Mouse (Mus musculus) midbrain, embryonic 11.5 days (tissue): ENCODE measurements at regions not wholly inside any gene's neighbourhood (a gene's known extent, or its start where the extent isn't known, plus 50 kb on each side); places are given as distances from the start of the nearest gene placed in this dataset.

ENCODE experiments used
- ATAC-seq: fragments of 200-750 bp; cut with Nextera tagmentation; 2 replicates; pipeline ENCODE4 v1.8.0; 2017; ENCODE audit warnings: moderate TSS enrichment, moderate library complexity; ENCODE audit not compliant: low FRiP score
- DNase-seq: peaks from one replicate; pipeline ENCODE4 v3.0.0; 2015; ENCODE audit warnings: low spot score; ENCODE audit errors: missing footprints
- H3K27ac ChIP-seq: fragments of 300-500 bp; sonication (generic); 2 replicates; pipeline ENCODE4 v1.5.1; 2014; ENCODE audit warnings: low read depth, low read length
- H3K27me3 ChIP-seq: fragments of 300-500 bp; sonication (generic); 2 replicates; pipeline ENCODE4 v1.6.1; 2014; ENCODE audit warnings: mild to moderate bottlenecking, low read length, moderate library complexity, mixed read lengths; ENCODE audit not compliant: control insufficient read depth, insufficient read depth
- H3K36me3 ChIP-seq: fragments of 300-500 bp; sonication (generic); 2 replicates; pipeline ENCODE4 v1.6.1; 2014; ENCODE audit warnings: mild to moderate bottlenecking, low read length, moderate library complexity, mixed read lengths; ENCODE audit not compliant: control insufficient read depth, insufficient read depth
- H3K4me1 ChIP-seq: fragments of 300-500 bp; sonication (generic); 2 replicates; pipeline ENCODE4 v1.6.1; 2014; ENCODE audit warnings: low read length; ENCODE audit not compliant: control insufficient read depth, insufficient read depth
- H3K4me2 ChIP-seq: fragments of 300-500 bp; sonication (generic); 2 replicates; pipeline ENCODE4 v1.6.1; 2014; ENCODE audit warnings: mild to moderate bottlenecking, moderate library complexity
- H3K4me3 ChIP-seq: fragments of 300-500 bp; sonication (generic); 2 replicates; pipeline ENCODE4 v1.5.1; 2014; ENCODE audit warnings: low read depth, low read length
- H3K9ac ChIP-seq: fragments of 300-500 bp; sonication (generic); 2 replicates; pipeline ENCODE4 v1.6.1; 2014; ENCODE audit warnings: low read length
- H3K9me3 ChIP-seq: fragments of 300-500 bp; sonication (generic); 2 replicates; pipeline ENCODE4 v1.6.1; 2016; ENCODE audit warnings: low read length; ENCODE audit not compliant: control insufficient read depth
- WGBS: fragments of 180-500 bp; shearing (Covaris S2); extraction: QIAGEN DNeasy Blood & Tissue Kit; methylation state at CpG from one replicate; pipeline ENCODE4 v1.1.7; 2014; 5-methylcytosine and 5-hydroxymethylcytosine counted together

DNA sequence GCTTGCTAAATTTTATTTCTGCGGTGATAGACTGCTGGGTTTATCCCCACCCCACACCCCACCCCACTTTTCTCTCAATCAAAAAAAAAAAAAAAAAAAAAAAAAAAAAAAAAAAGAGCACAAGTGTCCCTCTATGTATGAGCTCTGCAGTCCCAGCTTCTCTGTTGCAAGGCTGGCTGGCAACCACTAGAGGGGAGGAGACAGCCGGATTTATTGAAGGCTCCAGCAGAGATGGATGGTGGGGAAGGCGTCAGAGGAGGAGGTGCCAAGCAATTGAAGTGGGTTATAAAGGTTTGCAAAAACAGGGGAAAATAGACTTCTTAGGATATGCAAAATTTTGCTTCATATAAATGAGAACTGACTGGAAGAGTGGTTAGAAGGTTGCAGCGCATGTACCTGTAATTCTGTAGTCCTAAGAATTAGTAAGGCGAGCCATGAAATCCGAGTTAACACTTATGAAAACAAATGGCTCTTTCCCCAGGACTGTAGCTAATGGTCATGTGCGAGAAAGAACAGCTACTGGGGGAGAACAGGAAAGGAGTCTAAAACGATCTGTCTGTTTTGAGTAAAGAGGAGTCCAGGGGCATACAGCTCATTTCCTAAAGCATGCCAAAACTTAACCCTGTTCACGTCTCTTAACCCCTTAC, 885.1 kb upstream of the Pou3f3 start:
- Histone ChIP-seq H3K4me1 (peaks cover 35% of the 10 kb centered on the region), H3K4me2 (peak overlapping the region; percentile 28), H3K36me3 (no peaks in the 10 kb centered on the region), H3K27me3 (no peaks in the 10 kb centered on the region), H3K9ac (peak overlapping the region; percentile 24; the same call in 1 of the 2 replicates), H3K4me3 (no peak overlapping the region), H3K27ac (no peak overlapping the region; the same call in 1 of the 2 replicates), H3K9me3 (no peaks in the 10 kb centered on the region)
- WGBS: 13% methylated on average over 9 of the region's 9 CpGs
- peak; percentile 74 for ATAC-seq
- DNase-seq: peak; percentile 97

DNA sequence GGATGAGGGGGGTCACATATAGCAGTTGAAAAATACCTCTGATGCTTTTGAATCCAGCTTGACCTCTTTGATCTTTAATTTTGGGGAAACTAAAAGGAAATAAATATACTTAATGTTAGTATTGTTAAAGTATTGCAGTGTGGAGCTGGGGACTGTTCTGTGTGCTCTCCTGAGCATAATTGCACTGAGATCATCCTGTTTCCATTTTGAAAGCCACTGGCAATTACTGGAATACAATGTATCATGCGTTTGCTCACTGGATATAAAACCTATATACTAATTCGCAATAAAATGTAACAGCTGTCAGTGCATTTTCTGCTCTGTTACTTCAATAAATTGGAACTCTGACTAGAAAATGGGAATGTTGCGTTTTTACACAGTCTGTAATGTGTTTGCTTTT, 884.4 kb upstream of the Pou3f3 start:
- no peak overlapping the region; the same call in 1 of the 2 replicates for H3K9ac ChIP-seq
- peak; percentile 23 for DNase-seq
- no peak overlapping the region for H3K4me3 ChIP-seq

DNA sequence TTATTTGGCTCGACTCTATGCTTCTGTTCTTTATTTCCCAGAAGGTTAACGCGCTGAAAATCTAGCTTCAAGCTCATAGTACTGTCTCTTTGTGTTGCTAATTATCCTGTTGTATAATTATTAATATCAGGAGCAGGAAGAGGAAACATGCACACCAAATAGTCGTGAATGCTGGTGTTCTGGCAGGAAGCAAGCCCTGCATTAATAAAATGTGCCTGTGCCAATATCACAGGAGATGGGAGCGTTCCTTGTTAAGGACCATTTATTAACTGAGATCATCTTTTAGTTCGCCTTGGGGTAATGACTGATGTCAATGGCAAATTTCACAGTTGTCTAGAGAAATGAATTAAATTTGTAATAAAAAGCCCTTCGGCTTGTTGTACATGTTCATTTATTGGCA, 883.5 kb upstream of the Pou3f3 start:
- Histone ChIP-seq H3K4me1 (peaks cover 35% of the 10 kb centered on the region), H3K4me2 (no peak overlapping the region), H3K27ac (no peak overlapping the region), H3K36me3 (no peaks in the 10 kb centered on the region), H3K9ac (no peak overlapping the region), H3K27me3 (no peaks in the 10 kb centered on the region), H3K9me3 (no peaks in the 10 kb centered on the region), H3K4me3 (no peak overlapping the region)
- DNase-seq (peak; percentile 71), ATAC-seq (no peak)
- 54% methylated on average over 7 of the region's 7 CpGs for WGBS

More for the DNA sequence above, 884.4 kb upstream of the Pou3f3 start:
- no peaks in the 10 kb centered on the region for H3K27me3 ChIP-seq
- H3K4me1 ChIP-seq: peaks cover 35% of the 10 kb centered on the region
- H3K4me2 ChIP-seq: peak overlapping the region; percentile 28; the same call in 1 of the 2 replicates
- no peak for ATAC-seq
- no peaks in the 10 kb centered on the region for H3K36me3 ChIP-seq
- H3K9me3 ChIP-seq: no peaks in the 10 kb centered on the region
- no peak overlapping the region; the same call in 1 of the 2 replicates for H3K27ac ChIP-seq
- 86% methylated on average over 3 of the region's 3 CpGs for WGBS

DNA sequence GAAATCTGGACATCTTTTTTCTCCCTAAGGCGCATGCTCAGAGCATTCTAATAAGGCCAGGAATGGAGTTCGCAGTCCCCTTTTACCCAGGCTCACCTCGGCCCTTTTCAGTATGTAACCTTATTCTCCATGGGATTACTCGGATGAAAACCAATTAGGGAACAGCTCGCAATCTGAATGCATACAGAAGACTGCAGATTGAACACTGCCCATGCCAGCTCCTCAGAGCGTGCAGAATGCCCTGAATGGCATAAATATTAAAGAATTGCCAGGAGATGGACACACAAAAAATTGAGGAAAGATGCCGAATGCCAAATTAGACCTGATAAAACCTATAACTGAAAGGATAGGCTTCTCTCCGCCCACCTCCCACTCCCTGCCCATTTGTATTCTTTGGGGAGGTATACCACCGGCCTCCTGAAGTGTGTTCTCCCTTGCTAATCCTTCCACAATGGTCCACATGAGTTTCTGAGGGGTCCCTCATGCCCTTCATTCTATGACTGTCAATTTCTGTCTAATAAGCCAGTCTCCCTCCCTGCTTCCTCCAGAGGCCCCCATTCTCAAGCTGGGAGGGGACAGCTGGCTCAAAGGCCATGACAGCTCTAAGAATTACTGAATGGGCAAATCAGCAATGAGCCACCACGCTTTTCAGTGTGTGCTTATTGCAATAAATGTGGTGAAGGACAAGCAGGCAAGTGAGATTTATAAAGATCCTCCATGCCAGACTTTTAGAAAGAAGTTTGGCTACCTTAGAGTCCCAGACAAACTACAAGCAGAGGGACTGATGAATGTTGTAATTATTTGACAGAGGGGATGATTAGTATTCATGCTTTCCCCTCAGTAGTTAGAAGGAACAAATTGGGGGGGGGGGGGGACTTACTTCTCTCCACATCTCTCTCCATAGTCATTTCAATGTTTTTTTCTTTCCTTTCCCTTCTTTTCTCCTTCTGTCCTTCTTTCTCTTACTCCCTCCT, 881.2 kb upstream of the Pou3f3 start:
- Histone ChIP-seq H3K9ac (no peak overlapping the region), H3K4me2 (peak overlapping the region; percentile 23), H3K27me3 (no peaks in the 10 kb centered on the region), H3K4me3 (no peak overlapping the region), H3K27ac (peak overlapping the region; percentile 68), H3K4me1 (peaks cover 32% of the 10 kb centered on the region), H3K9me3 (no peaks in the 10 kb centered on the region), H3K36me3 (no peaks in the 10 kb centered on the region)
- DNase-seq (peak; percentile 94), ATAC-seq (peak; percentile 93)
- 18% methylated on average over 10 of the region's 10 CpGs for WGBS

DNA sequence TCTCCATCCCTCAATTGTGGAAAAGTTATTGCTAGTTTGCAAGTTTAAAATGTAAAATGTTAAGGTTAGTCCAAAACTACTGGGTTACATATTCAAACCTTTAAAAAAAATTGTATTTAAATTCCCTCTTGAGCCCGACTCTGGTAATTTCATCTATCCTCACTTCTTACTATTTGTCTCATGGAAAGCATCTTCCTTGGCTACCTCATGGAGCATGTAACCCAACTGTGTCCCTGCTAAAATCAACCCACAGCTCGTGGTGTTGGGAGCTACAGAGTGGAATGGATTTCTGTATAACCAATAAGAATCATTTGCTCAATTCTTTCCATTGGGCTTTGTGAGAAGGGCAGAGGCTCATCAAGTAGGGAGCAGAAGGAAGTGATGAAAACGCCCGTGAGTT, 880.5 kb upstream of the Pou3f3 start:
- WGBS: 84% methylated on average over 4 of the region's 4 CpGs
- Histone ChIP-seq H3K9ac (no peak overlapping the region), H3K9me3 (no peaks in the 10 kb centered on the region), H3K4me1 (peaks cover 29% of the 10 kb centered on the region), H3K36me3 (no peaks in the 10 kb centered on the region), H3K4me2 (no peak overlapping the region), H3K27me3 (no peaks in the 10 kb centered on the region), H3K27ac (no peak overlapping the region), H3K4me3 (no peak overlapping the region)
- ATAC-seq (no peak), DNase-seq (peak; percentile 87)

DNA sequence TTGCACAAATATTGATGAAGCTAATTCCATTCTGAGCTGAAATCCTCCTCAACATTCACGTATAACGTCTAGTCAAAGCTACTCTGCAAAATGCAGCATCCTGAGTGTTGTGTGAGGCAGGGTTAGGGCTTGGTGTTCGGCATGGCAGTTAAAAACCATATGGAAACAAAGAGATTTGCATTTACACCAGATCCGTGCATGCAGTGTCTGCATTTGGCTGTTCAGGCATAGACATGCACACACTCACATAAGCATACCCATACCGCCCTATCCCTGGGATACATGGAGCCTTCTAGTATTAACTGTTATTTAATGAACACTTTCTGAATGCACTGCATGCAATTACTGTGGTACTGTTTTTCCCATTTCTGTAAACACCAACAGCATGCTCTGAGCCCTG, 872.8 kb upstream of the Pou3f3 start:
- 84% methylated on average over 5 of the region's 5 CpGs for WGBS
- H3K36me3 ChIP-seq: no peaks in the 10 kb centered on the region
- no peak overlapping the region for H3K9ac ChIP-seq
- H3K4me1 ChIP-seq: no peaks in the 10 kb centered on the region
- no peak overlapping the region for H3K27ac ChIP-seq
- ATAC-seq (no peak), DNase-seq (peak; percentile 57)
- no peak overlapping the region for H3K4me2 ChIP-seq
- H3K27me3 ChIP-seq: no peaks in the 10 kb centered on the region
- no peaks in the 10 kb centered on the region for H3K9me3 ChIP-seq
- H3K4me3 ChIP-seq: no peak overlapping the region

DNA sequence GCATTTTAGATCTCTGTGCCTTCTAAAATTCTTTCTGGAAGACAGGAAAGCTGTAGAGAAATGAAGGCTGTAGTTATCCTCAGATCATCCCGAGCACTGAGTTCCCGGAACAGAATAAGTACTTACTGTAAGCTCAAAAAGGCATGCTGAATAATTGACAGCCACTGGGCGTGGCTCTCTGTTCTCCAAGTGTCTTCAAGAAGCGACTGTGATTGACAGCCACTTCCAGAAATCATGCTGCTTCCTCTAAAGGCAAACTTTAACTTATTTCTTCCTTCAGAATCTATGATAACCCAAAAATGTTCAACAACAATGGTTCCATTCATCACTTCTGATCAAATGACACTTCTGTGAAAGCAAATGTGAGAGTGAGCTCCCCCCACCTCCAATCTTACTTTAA, 870.3 kb upstream of the Pou3f3 start:
- Histone ChIP-seq H3K4me2 (no peak overlapping the region), H3K4me1 (no peaks in the 10 kb centered on the region), H3K9me3 (no peaks in the 10 kb centered on the region), H3K9ac (no peak overlapping the region), H3K36me3 (no peaks in the 10 kb centered on the region), H3K4me3 (no peak overlapping the region), H3K27ac (no peak overlapping the region), H3K27me3 (no peaks in the 10 kb centered on the region)
- ATAC-seq (no peak), DNase-seq (peak; percentile 62)
- WGBS: 88% methylated on average over 4 of the region's 4 CpGs

DNA sequence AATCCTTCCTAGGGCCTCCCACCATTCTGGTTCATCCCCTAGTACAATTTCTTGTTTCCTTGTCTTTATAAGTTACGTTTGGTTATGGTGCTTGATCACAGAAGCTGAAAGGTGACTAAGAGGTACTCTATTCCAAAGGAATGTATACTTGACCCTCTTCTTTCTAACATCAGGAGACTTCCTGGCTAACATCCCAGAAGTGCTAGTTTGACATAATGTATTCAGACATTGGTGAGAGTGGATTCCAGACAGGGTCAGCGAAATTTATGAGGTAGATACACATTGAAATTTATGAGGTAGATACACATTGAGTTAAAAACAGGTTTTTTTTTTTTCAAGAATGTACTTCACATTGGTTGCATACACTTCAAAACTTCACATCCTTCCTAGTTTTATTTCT, 863.9 kb upstream of the Pou3f3 start:
- no peak overlapping the region for H3K9ac ChIP-seq
- H3K36me3 ChIP-seq: no peaks in the 10 kb centered on the region
- DNase-seq (peak; percentile 21), ATAC-seq (no peak)
- H3K9me3 ChIP-seq: no peaks in the 10 kb centered on the region
- 92% methylated on average over 2 of the region's 2 CpGs for WGBS
- H3K4me3 ChIP-seq: no peak overlapping the region
- H3K27me3 ChIP-seq: no peaks in the 10 kb centered on the region
- H3K4me1 ChIP-seq: no peaks in the 10 kb centered on the region
- no peak overlapping the region for H3K4me2 ChIP-seq
- H3K27ac ChIP-seq: no peak overlapping the region
